Mouse (Mus musculus) heart, embryonic 16.5 days (tissue): ENCODE data around the gene Sec24c. TPM values are rescaled to one million over a fixed set of nuclear protein-coding genes. Genes with fewer than 3 reads are reported as not detected.
"Not testable (repeated sequence)": the region's sequence is repeated elsewhere in the genome, so short reads cannot be mapped to it uniquely, and the experiment has no call there.

Experiments
- ATAC-seq: fragments of 200-750 bp; cut with Nextera tagmentation; replicated peaks from 2 replicates; pipeline ENCODE4 v1.8.0; 2017; ENCODE audit warnings: moderate number of reproducible peaks; ENCODE audit not compliant: insufficient read depth, low FRiP score; ENCODE audit errors: extremely low read depth
- H3K27ac ChIP-seq: fragments of 300-500 bp; sonication (generic); 2 replicates; pipeline ENCODE4 v1.5.1; 2014; ENCODE audit warnings: mild to moderate bottlenecking, low read length, control low read depth, moderate library complexity
- H3K27me3 ChIP-seq: fragments of 300-500 bp; sonication (generic); 2 replicates; pipeline ENCODE4 v1.6.1; 2014; ENCODE audit warnings: low read length, mixed read lengths; ENCODE audit not compliant: control insufficient read depth, insufficient read depth
- H3K36me3 ChIP-seq: fragments of 300-500 bp; sonication (generic); 2 replicates; pipeline ENCODE4 v1.6.1; 2014; ENCODE audit not compliant: control insufficient read depth, insufficient read depth
- H3K4me1 ChIP-seq: fragments of 300-500 bp; sonication (generic); 2 replicates; pipeline ENCODE4 v1.6.1; 2014; ENCODE audit warnings: low read length, mixed read lengths; ENCODE audit not compliant: control insufficient read depth, insufficient read depth
- H3K4me2 ChIP-seq: fragments of 300-500 bp; sonication (generic); 2 replicates; pipeline ENCODE4 v1.6.1; 2014; ENCODE audit warnings: low read depth, mild to moderate bottlenecking, control low read depth, low read length
- H3K4me3 ChIP-seq: fragments of 300-500 bp; sonication (generic); 2 replicates; pipeline ENCODE4 v1.5.1; 2014; ENCODE audit warnings: mild to moderate bottlenecking, control low read depth, low read length
- H3K9ac ChIP-seq: fragments of 300-500 bp; sonication (generic); 2 replicates; pipeline ENCODE4 v1.6.1; 2014; ENCODE audit warnings: low read length, control low read depth
- H3K9me3 ChIP-seq: fragments of 300-500 bp; sonication (generic); replicated peaks from 2 replicates; pipeline ENCODE4 v1.6.1; 2016; ENCODE audit warnings: low read length; ENCODE audit not compliant: control insufficient read depth
- WGBS: fragments of 180-500 bp; shearing (Covaris S2); extraction: QIAGEN DNeasy Blood & Tissue Kit; methylation state at CpG from one replicate; pipeline ENCODE4 v1.1.7; 2014; 5-methylcytosine and 5-hydroxymethylcytosine counted together
- polyA plus RNA-seq: library from polyadenylated mRNA; unstranded; fragments of >200 nt; fragmentation: Nextera tagmentation; extraction: Ambion mirVana; gene quantifications from 2 replicates; pipeline ENCODE4 v1.2.1, GENCODE M21; 2015

Sec24c gene
- polyA plus RNA-seq, 1 experiment from 2014 or later, result 73.2 TPM

- H3K4me3 ChIP-seq, result no peak overlapping the region
- 77% methylated on average over 3 of the region's 3 CpGs for WGBS
- peaks cover 53% of the 10 kb centered on the region for H3K4me1 ChIP-seq
- no peaks in the 10 kb centered on the region for H3K27me3 ChIP-seq
- peaks cover 4% of the 10 kb centered on the region; the same call in 1 of the 2 replicates for H3K36me3 ChIP-seq
- no peaks in the 10 kb centered on the region for H3K9me3 ChIP-seq
- H3K4me2 ChIP-seq, result no peak overlapping the region
- ATAC-seq, result no peak
- no peak overlapping the region for H3K9ac ChIP-seq
- no peak overlapping the region for H3K27ac ChIP-seq
These were observed 26.3 kb downstream of the Sec24c start for GRCm38 (mm10) chr14:20700362-20700761.

GRCm38 (mm10) chr14:20701554-20701953 lies 27.4 kb downstream of the Sec24c start:
- peak overlapping the region; percentile 97 for H3K9ac ChIP-seq
- H3K36me3 ChIP-seq, result peaks cover 4% of the 10 kb centered on the region; the same call in 1 of the 2 replicates
- no peak for ATAC-seq
- H3K4me1 ChIP-seq, result peaks cover 46% of the 10 kb centered on the region
- peak overlapping the region; percentile 92 for H3K27ac ChIP-seq
- H3K27me3 ChIP-seq, result no peaks in the 10 kb centered on the region
- no peaks in the 10 kb centered on the region for H3K9me3 ChIP-seq
- 67% methylated on average over 8 of the region's 8 CpGs for WGBS
- H3K4me3 ChIP-seq, result peak overlapping the region; percentile 96
- H3K4me2 ChIP-seq, result peak overlapping the region; percentile 73

GRCm38 (mm10) chr14:20702096-20702740 lies 28.1 kb downstream of the Sec24c start:
- peak overlapping the region; percentile 96 for H3K4me3 ChIP-seq
- WGBS, result 4% methylated on average over 15 of the region's 15 CpGs
- H3K9me3 ChIP-seq, result no peaks in the 10 kb centered on the region
- peak overlapping the region; percentile 92 for H3K27ac ChIP-seq
- peaks cover 4% of the 10 kb centered on the region; the same call in 1 of the 2 replicates for H3K36me3 ChIP-seq
- 0 out of 2 replicates have a peak, but pooled peaks have one; percentile 10 for ATAC-seq
- H3K9ac ChIP-seq, result peak overlapping the region; percentile 97
- H3K4me1 ChIP-seq, result peaks cover 44% of the 10 kb centered on the region
- no peaks in the 10 kb centered on the region for H3K27me3 ChIP-seq
- H3K4me2 ChIP-seq, result peak overlapping the region; percentile 73

GRCm38 (mm10) chr14:20702741-20703381 lies 28.8 kb downstream of the Sec24c start, which contains the start of gene Chchd1:
TSS of gene Chchd1 (plus strand) at chr14:20703006.
- peaks cover 39% of the 10 kb centered on the region for H3K4me1 ChIP-seq
- ATAC-seq, result peak; percentile 68
- under 1% methylated on average over 61 of the region's 61 CpGs for WGBS

GRCm38 (mm10) chr14:20703461-20703860 lies 29.4 kb downstream of the Sec24c start:
- H3K9me3 ChIP-seq, H3K27me3 ChIP-seq, H3K36me3 ChIP-seq, ATAC-seq: not testable (repeated sequence)
- Histone ChIP-seq H3K9ac (peak overlapping the region; percentile 97), H3K4me1 (peaks cover 35% of the 10 kb centered on the region), H3K27ac (peak overlapping the region; percentile 92; the same call in 1 of the 2 replicates), H3K4me2 (peak overlapping the region; percentile 73), H3K4me3 (peak overlapping the region; percentile 96)
- 10% methylated on average over 8 of the region's 8 CpGs for WGBS

More at GRCm38 (mm10) chr14:20702741-20703381, 28.8 kb downstream of the Sec24c start, which contains the start of gene Chchd1:
- H3K9ac ChIP-seq, result peak within 1 kb of the TSS; percentile 97
- peak within 1 kb of the TSS; percentile 73 for H3K4me2 ChIP-seq
- H3K9me3 ChIP-seq, result no peaks in the 10 kb centered on the region
- H3K4me3 ChIP-seq, result peak within 1 kb of the TSS; percentile 96
- peaks cover 4% of the 10 kb centered on the region; the same call in 1 of the 2 replicates for H3K36me3 ChIP-seq
- no peaks in the 10 kb centered on the region for H3K27me3 ChIP-seq
- H3K27ac ChIP-seq, result peak within 1 kb of the TSS; percentile 92

GRCm38 (mm10) chr14:20707201-20708190 lies 33.4 kb downstream of the Sec24c start, which contains the start of gene Zswim8:
TSS of gene Zswim8 (plus strand) at chr14:20707552.
- Histone ChIP-seq H3K9ac (peak within 1 kb of the TSS; percentile 85), H3K27me3 (no peaks in the 10 kb centered on the region), H3K27ac (peak within 1 kb of the TSS; percentile 86), H3K4me2 (peak within 1 kb of the TSS; percentile 80), H3K9me3 (no peaks in the 10 kb centered on the region), H3K4me1 (peaks cover 19% of the 10 kb centered on the region), H3K4me3 (peak within 1 kb of the TSS; percentile 71), H3K36me3 (peaks cover 22% of the 10 kb centered on the region)
- WGBS, result under 1% methylated on average over 79 of the region's 80 CpGs
- ATAC-seq, result peak; percentile 92

- H3K4me3 ChIP-seq, result peak overlapping the region; percentile 71
- 9% methylated on average over 10 of the region's 10 CpGs for WGBS
- H3K36me3 ChIP-seq, result peaks cover 29% of the 10 kb centered on the region
- H3K9ac ChIP-seq, result peak overlapping the region; percentile 85
- no peak for ATAC-seq
- no peaks in the 10 kb centered on the region for H3K9me3 ChIP-seq
- peak overlapping the region; percentile 80 for H3K4me2 ChIP-seq
- H3K27me3 ChIP-seq, result no peaks in the 10 kb centered on the region
- peaks cover 19% of the 10 kb centered on the region for H3K4me1 ChIP-seq
- H3K27ac ChIP-seq, result no peak overlapping the region
These were observed 34.1 kb downstream of the Sec24c start for GRCm38 (mm10) chr14:20708239-20708638.

GRCm38 (mm10) chr14:20713832-20714231 lies 39.7 kb downstream of the Sec24c start:
- 31% methylated on average over 11 of the region's 11 CpGs for WGBS
- no peak overlapping the region for H3K4me3 ChIP-seq
- peak; percentile 67 for ATAC-seq
- peak overlapping the region; percentile 83 for H3K27ac ChIP-seq
- peaks cover 14% of the 10 kb centered on the region for H3K4me1 ChIP-seq
- peaks cover 69% of the 10 kb centered on the region for H3K36me3 ChIP-seq
- peak overlapping the region; percentile 46; the same call in 1 of the 2 replicates for H3K9ac ChIP-seq
- no peak overlapping the region for H3K4me2 ChIP-seq
- no peaks in the 10 kb centered on the region for H3K27me3 ChIP-seq
- no peaks in the 10 kb centered on the region for H3K9me3 ChIP-seq
